Mouse (Mus musculus): ENCODE measurements at regions not wholly inside any gene's neighbourhood (a gene's known extent, or its start where the extent isn't known, plus 50 kb on each side); places are given as distances from the start of the nearest gene placed in this dataset.
"Not testable (repeated sequence)": the region's sequence is repeated elsewhere in the genome, so short reads cannot be mapped to it uniquely, and the experiment has no call there.

DNA sequence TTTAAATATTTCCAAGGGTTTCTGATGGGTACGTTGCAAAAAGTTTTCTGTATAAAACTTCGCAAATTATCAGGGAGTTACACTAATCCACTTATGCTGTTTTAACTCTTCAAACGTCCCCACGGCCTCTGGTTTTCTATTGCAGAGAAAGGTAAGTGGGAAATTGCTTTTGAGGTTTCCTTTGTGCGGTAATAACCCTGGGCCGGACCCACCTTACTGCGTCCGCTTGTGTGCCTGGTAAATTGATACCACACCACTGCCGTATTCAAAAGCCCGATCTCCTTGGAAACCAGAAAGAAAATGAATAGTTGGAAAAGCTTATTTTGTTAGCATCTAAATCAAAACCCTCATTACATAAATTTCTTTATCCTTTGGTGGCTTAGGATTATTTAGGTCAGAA is 167.0 kb upstream of the Kit start:
- DNase-seq (ENCODE audit: low spot score): no peak

DNA sequence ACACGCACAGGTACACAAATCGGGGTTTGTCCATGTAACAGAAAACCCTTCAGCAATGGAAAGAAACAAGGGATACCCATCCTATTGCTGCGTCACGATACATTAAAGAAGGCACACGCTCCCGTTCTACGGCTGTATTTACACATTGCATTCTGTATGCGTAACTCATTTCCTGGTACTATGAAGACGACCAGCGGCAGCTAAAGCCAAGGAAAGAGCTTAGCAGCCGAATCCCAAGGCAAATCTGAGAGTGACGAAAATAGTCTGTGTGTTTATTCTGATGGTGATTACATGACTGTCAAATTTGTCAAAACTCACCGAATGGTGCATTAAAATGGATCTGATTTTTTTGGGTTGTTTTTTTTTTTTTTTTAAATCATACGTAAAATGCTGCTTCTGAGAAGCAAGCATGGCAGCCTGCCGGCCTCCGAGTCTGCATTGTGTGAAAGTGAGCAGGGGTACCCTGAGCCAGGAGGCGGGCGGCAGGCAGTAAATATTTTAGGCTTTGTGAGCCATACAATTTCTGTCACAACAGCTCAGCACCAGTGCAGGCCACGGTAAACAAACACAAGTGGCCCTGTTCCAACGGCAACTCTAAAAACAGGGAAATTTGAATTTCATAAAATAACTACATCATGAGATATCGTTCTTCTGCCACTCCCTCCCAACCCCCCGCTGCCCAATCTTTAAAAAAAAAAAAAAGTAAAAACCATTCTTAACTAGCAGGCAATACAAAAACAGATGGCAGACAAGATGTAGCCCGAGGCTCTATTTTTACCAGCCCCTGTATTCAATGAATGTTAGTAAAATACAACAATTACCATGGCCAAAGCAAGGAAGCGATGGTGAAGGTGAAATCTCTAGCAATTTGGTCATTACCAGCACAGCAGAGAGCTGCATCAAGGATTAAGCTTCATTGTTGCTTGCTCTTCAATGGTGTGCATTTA is 164.2 kb upstream of the Kit start:
- DNase-seq (ENCODE audit: low spot score): no peak

DNA sequence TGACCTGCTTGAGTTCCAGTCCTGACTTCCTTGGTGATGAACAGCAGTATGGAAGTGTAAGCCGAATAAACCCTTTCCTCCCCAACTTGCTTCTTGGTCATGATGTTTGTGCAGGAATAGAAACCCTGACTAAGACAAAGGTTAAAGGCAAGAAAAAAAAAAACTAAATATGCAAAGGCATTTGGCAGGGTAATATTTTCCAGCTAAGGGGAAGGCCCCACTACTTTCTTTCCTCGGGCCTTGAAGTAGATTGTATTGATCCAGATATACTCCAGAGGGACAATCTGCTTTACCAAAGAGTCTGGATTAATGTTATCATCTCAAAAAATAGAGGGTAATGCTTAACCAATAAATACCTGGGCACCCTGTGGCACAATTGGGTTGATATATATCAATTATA is 155.4 kb upstream of the Kit start:
- DNase-seq (ENCODE audit: low spot score): not testable (repeated sequence)

DNA sequence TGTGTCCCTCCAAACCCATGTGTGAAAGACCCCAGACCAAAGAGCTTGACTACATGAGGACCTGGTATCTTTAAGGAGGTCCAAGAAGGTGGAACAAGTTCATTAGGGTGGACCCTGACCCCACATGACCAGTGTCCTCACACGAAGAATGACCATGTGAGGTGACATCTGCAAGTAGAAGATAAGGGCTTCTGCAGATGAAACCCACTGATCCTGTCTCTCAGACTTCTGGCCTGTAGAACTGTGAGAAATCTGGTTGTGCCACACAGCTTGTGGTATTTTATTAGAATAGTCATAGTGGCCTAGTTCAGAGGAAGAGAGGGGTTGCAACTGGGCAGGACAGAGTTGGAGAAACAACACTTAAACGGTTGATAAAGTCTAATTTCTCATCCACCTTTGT is 141.8 kb upstream of the Kit start:
- no peak for DNase-seq (ENCODE audit: low spot score)

DNA sequence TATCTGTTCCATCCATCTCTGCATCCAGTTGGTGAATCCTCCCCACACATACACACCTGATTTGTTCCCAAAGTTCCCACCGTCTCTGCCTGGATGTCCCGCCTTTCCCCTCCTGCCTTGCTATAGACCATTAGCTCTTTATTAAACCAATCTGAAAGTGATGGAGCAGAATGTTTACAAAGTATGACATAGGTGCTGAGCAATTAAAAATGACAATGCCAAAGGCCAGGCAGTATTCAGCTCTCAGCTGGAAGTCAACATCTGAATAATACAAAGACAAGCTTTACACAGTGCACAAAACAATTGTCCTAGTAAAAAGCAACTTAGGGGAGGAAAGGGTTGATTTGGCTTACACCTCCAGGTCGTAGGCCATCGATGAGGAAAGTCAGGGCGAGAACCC is 136.8 kb upstream of the Kit start:
- no peak for DNase-seq (ENCODE audit: low spot score)

DNA sequence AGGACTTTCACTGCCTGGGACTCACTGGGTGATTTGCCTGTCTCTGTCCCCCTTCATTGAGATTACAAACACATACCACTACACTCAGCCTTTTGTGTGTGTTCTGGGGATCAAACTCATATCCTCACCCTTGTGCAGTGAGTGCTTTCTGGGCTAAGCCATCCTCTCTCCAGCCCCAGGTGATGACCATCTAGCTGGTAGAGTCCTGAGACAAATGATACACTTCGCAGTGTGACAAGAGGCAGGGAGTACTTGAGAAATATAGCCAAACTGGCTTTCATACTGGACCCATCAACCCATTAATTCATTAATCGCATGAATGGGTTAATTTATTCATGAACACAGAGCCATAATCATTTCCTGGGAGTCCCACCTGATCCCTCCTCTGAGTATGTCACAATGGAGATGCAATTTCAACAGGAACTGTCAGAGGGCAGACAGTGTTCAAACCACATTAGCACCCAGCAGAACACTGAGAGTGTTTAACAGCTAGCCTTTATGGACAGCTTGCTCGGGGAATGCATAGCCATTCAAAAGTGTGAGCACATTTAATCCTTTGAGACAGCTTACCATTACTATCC is 130.6 kb upstream of the Kit start:
- no peak for DNase-seq (ENCODE audit: low spot score)

DNA sequence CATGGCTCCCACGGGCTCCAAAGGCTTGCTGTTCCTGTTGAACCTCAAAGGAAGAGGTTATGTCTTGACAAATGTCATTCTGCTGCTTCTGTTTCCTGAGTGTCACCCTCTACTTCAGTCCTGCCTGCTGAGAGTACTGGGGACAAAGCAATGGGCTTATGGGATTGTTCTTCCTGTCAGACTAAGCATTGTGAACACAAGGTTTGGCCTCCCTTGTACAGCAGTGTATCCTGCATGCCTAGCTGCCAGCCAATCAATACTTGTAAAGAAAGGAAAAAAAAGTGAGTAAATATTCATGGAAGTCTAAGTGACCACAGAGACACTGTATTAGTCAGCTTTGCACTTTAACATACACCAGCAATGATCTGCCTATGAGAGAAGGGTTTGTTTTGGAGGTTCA is 128.3 kb upstream of the Kit start:
- DNase-seq (ENCODE audit: low spot score): no peak

DNA sequence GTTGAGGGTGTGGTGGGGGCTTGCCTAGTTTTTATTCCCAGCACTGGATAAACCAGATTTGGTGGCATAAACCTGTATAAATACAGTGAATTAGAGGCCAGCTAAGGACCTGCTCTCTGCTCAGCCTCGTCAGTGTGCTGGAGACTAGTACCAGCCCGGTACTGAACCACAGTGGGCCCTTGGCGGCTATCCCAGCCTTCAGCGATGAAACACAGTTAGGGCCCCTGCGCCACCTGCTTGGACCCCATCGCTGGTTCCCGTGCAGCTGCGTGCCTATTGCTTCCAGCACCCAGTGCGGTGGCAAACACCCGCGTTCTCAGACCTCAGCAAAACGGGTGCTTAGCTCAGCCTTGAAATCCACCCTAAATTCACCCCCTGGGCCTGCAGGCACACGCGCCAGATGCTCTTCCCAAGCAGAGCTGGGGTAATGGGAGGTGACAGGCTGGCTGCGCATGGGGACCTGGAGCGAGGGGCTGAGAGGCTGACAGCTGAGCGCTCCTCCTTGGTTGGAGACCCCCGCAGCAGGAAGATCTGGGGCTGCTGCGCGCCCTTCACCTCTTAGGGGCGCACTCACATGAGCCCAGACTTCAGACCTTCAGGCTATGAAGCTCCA is 124.7 kb upstream of the Kit start:
- DNase-seq (ENCODE audit: low spot score): no peak

DNA sequence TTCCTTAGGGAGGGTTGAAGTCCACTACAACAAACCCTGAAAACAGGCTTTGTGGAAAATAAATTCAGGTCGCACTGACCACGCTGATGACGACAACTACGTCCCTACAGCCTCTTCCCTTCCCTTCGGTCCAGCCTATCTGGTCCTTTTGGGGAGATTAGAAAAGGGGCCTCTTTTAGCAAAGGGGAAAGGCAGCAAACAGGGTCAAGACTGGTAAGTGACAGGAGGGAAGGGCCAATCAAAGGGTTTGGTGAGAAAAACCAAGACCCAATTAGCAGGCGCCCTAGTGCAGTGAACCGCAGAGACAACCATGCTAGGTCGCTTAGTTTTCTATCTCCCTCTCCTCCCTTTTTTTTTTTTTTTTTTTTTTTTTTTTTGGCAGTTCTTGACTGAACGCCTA is 124.2 kb upstream of the Kit start:
- DNase-seq (ENCODE audit: low spot score): no peak

DNA sequence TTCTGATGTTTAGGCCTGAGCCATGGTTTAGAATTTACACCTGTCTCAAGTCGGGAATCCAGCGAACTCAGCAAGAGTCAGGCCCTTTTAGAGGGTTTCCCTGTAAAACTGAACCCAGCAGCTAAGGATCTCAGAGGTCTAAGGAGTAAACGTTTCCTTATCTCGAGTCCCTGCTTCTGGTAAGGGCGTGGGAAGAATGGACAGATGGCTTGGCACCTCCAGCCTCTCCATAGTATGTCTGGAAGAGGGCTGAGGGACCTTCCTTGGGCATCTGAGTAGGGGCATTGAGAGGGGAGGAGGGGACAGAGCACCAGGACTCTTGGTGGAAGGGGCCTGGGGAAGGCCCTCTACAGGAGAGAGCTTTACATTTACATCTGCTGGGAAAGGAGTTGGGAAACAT is 123.6 kb upstream of the Kit start:
- DNase-seq (ENCODE audit: low spot score): no peak

DNA sequence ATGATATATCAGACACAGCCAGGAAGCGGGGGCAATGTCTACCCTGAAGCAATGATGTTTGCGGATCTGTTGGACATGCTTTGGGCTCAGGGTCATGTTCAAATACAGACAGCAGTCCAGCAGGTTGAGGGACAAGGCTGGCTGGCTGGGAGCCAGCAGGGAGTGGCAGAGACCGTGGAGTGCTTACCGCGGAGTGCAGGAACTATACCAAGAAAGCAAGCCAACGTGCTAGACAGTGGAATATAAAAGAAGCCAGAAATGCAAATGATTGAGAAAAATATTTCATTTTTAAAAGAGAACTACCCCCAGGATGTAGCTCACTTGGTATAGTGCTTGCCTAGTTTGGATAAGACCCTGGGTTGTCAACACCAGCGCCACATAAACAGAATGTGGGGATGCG is 123.0 kb upstream of the Kit start:
- peak; percentile 7 for DNase-seq (ENCODE audit: low spot score)

DNA sequence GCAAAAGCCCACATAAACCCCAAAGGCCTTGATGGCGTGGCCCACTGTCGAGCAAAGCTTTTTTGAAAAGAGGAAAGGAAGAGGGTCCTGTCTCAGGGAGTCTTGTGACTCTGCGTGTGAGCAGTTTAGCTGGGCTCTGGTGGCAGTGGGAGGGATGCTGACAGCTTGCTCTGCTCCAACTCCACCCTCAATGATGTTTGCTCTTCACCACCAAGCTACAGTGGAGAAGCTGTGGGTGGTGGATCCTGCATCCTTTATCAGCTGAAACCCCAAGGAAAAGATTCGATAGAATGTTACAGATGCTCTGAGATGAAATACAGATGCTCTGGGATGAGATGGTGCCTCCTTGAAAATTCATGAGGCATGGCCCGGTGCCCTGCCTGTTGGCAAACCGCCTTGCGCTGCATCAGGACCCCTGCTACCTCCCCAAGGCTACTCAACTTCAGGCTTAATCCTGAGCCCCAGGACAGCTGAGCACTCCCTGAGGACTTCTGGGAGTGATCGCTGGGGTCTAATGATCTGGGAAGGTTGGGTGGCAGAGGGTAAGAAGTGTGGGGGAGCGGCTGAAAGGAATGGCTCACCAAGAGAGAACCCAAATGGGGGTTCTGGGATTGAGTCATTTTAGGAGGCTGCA is 120.8 kb upstream of the Kit start:
- DNase-seq (ENCODE audit: low spot score): no peak

DNA sequence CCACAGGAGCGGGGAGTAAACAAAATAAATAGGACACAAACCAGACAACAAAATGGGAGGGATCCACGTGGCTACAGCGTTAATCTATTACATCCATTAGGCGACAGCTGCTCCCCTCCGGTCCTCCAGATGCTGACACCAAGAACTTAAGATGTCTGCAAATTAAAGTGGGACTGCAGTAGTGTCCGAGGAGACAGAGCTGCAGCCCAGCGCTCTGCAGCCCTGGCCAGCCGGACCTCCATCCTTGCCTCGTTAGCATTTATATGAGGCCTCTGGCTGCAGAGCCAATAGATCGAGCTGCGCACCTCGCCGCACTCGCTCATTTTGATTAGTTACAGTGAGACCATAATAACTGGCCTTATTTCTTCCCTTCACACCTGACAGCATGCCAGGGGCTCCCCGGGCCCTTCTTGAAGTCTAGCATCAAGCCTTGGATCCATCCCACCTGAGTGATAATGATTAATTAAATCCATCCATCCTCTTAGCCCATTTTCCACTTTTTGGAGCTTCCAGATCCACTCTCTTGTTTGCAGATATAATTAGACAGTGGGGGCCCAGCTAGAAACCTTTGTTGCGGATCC is 119.7 kb upstream of the Kit start:
- no peak for DNase-seq (ENCODE audit: low spot score)

DNA sequence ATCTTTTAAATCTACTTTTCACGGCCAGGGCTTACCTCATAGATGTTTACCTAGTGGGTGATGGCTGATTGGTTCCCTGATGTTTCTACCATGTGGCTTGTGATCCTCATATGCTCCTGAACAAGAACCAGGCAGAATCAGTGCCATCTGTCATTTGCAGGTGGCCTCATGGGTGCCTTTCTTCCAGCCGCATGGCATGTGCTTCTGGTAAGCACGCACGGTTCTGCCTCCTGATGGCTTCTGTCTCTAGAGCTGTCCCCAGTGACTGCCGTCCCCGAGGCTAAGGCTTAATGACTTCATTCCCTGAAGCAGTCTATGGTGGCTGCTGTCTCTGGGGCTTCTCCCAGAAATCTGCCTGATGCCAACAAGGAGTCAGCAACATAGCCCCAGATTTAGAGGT is 117.3 kb upstream of the Kit start:
- no peak for DNase-seq (ENCODE audit: low spot score)

DNA sequence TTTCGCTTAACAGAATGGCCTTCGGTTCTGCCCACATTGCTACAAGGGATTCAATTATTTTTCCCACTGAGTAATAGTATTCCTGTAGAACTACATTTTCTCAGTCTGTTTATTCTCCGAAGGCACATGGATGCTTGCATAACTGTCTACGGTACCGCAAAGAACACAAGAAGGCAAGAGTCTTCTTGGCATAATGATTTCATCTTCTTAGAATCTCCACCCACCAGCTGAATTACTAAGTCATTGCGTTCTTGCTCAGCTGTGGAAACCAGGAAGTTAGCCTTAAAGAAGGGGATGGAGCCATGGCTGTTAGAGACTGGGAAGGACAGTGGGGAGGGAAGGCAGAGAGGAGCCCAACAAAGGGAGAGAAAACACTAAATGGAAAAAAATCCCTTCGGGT is 116.4 kb upstream of the Kit start:
- no peak for DNase-seq (ENCODE audit: low spot score)

DNA sequence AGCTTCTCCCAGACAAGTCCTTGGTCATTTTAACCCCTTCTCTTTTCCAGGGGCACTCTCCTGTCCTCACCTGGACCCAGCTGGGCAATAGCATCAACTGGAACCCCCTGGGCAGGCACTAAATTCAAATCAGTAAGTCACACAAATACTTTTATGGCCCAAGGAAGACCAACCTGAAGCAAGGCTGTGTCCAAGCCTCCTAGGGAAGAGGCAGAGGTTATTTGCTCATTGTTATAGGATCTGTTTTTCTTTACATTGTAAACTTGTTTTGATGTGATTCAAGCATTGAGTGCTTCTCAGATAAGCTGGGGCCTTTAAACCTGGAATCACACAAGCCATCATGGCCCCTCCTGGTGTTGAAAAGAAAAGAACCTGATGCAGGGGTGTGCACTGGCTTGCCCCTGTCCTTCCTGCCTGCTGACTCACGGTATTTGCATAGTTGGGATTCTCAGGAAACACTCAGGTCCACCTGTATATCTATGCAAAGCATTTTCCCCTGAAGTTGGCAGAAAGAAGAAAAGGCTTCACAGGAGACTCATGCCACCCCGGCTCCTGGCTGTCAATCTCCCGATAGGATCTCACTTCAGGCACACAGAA is 114.9 kb upstream of the Kit start:
- no peak for DNase-seq (ENCODE audit: low spot score)

DNA sequence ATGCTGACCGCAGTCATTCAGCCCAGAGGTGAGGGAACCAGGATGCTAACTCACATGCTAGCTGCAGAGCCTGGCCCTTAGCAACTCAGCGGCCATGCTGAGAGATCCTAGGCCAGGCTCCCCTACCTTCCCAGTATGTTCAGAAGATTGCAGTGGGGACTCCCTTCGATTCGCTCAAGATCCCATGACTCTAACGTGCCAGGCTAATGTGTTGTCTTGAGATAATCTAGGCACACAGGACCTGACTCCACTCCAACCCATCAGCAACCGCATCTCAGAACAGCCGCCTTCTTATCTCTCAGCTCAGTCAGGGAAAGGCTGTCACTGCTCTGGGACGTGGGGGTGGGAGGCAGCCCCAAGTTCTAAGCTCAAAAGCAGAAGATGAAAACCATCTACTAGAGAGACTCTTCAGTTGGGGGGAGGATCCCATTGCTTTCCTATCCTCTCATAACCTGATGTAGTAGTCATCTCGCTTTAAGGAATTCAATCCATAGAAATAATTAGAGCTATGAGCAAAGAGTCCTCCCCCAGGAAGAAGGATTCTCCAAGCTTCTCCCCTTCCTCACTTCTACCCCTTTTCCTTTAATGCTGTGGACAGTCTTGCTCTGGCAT is 114.2 kb upstream of the Kit start:
- no peak for DNase-seq (ENCODE audit: low spot score)

DNA sequence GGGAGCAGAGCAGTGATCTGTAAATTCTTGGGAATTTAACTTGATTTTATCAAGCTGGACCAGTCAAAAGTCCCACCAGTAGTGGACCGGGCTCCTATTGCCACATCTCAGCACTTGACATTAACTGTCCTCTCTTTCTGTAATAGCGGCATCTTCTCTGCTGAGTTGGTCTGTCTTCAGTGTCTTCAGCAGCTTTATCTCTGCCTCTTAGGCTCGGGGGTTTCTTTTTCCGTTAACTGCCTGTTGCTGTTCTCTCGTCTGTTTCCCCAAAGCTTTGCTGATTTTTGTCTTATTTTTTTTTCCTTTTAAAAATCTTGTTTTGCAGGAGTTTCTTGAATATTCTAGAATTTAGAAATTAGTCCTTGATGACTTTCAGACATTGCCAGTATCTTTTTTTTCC is 113.3 kb upstream of the Kit start:
- no peak for DNase-seq (ENCODE audit: low spot score)

DNA sequence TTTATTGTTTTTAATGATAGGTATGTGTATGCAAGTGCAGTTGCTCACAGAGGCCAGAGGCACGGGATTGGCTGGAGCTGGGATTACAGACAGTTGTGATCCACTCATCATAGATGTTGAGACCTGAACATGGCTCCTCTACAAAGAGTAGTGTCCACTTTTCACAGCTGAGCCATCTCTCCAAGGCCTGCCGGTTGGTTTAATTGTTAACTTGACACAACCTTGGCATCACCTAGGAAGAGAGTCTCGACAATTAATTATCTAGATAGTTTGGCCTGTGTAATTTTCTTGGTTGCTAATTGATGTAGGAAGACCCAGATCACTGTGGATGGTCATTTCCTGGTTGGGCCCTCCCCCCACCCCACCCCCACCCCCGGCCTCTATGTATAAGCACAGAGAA is 111.1 kb upstream of the Kit start:
- no peak for DNase-seq (ENCODE audit: low spot score)

DNA sequence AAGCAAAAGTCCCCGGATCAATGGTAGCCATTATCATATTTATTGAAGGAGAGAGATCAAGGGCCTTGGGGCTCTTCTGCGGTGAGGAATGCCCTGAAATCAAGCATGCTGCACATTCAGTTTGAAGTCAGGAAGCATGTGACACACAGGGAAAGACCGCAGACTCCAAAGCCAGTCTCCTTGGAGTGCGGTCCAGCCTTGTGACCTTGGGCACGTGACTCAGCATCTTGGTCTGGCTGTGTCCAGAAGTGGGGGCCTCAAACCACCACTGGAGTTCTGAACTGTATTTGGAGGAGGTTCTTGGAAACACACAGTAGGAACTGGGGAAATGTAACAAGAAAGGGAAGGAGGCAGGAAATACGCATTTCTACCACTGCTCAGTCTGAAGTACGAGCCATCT is 109.0 kb upstream of the Kit start:
- peak; percentile 46 for DNase-seq (ENCODE audit: low spot score)

DNA sequence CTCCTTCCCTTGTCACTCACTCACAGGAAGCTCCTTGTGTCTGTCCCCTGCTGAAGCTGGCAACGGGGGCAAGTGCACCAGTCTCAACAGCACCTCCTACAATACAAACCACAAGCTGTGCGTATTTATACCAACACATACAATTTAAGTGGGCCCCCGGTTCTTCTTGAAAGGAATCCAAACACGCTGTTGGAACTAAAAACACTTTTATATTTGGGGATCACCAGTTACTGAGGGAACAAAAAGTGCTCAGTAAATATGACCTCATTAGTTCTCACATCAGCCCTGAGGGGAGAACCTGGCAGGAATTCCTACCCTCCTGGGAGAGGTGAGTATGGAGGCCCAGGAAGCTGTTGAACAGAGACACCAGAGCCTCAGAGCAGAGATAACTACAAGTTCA is 107.8 kb upstream of the Kit start:
- DNase-seq (ENCODE audit: low spot score): no peak

DNA sequence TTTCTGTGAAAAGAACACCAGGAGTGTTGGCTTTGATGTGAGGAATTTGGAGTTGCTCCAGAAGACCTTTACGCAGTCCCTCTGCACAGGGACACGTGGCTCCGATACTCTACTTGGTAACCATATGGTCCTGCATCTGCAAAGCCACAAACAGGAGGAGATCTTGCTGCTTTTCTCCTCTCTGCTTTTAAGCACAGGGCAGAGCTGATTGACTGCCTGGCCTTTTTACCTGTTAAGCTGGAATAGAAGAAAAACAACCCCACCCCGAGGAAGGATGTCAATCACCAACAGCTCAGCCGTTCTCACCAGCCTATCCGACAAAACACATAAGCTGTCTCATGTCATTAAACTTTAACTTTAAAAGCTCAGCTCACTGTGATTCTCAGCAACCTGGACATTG is 106.8 kb upstream of the Kit start:
- DNase-seq (ENCODE audit: low spot score): no peak

All from ovary, adult 18-20 months (tissue).